Mouse (Mus musculus) heart, embryonic 16.5 days (tissue): ENCODE results near the gene Tekt5. TPM values are rescaled to one million over a fixed set of nuclear protein-coding genes. Genes with fewer than 3 reads are reported as not detected.

Experiments
- ATAC-seq: fragments of 200-750 bp; cut with Nextera tagmentation; replicated peaks from 2 replicates; pipeline ENCODE4 v1.8.0; 2017; ENCODE audit warnings: moderate number of reproducible peaks; ENCODE audit not compliant: insufficient read depth, low FRiP score; ENCODE audit errors: extremely low read depth
- H3K27ac ChIP-seq: fragments of 300-500 bp; sonication (generic); 2 replicates; pipeline ENCODE4 v1.5.1; 2014; ENCODE audit warnings: mild to moderate bottlenecking, low read length, control low read depth, moderate library complexity
- H3K27me3 ChIP-seq: fragments of 300-500 bp; sonication (generic); 2 replicates; pipeline ENCODE4 v1.6.1; 2014; ENCODE audit warnings: low read length, mixed read lengths; ENCODE audit not compliant: control insufficient read depth, insufficient read depth
- H3K36me3 ChIP-seq: fragments of 300-500 bp; sonication (generic); 2 replicates; pipeline ENCODE4 v1.6.1; 2014; ENCODE audit not compliant: control insufficient read depth, insufficient read depth
- H3K4me1 ChIP-seq: fragments of 300-500 bp; sonication (generic); 2 replicates; pipeline ENCODE4 v1.6.1; 2014; ENCODE audit warnings: low read length, mixed read lengths; ENCODE audit not compliant: control insufficient read depth, insufficient read depth
- H3K4me2 ChIP-seq: fragments of 300-500 bp; sonication (generic); 2 replicates; pipeline ENCODE4 v1.6.1; 2014; ENCODE audit warnings: low read depth, mild to moderate bottlenecking, control low read depth, low read length
- H3K4me3 ChIP-seq: fragments of 300-500 bp; sonication (generic); 2 replicates; pipeline ENCODE4 v1.5.1; 2014; ENCODE audit warnings: mild to moderate bottlenecking, control low read depth, low read length
- H3K9ac ChIP-seq: fragments of 300-500 bp; sonication (generic); 2 replicates; pipeline ENCODE4 v1.6.1; 2014; ENCODE audit warnings: low read length, control low read depth
- H3K9me3 ChIP-seq: fragments of 300-500 bp; sonication (generic); replicated peaks from 2 replicates; pipeline ENCODE4 v1.6.1; 2016; ENCODE audit warnings: low read length; ENCODE audit not compliant: control insufficient read depth
- WGBS: fragments of 180-500 bp; shearing (Covaris S2); extraction: QIAGEN DNeasy Blood & Tissue Kit; methylation state at CpG from one replicate; pipeline ENCODE4 v1.1.7; 2014; 5-methylcytosine and 5-hydroxymethylcytosine counted together
- polyA plus RNA-seq: library from polyadenylated mRNA; unstranded; fragments of >200 nt; fragmentation: Nextera tagmentation; extraction: Ambion mirVana; gene quantifications from 2 replicates; pipeline ENCODE4 v1.2.1, GENCODE M21; 2015

The Tekt5 gene
- 1.3 and 2.1 TPM in 2 replicates for polyA plus RNA-seq

GRCm38 (mm10) chr16:10394699-10395540 lies at the start of gene Tekt5:
TSS of gene Tekt5 (minus strand) at chr16:10395490.
- Histone ChIP-seq H3K4me1 (peaks cover 5% of the 10 kb centered on the region), H3K4me3 (peak within 1 kb of the TSS; percentile 46), H3K4me2 (peak within 1 kb of the TSS; percentile 77), H3K27me3 (no peaks in the 10 kb centered on the region; the same call in 1 of the 2 replicates), H3K9ac (peak within 1 kb of the TSS; percentile 64), H3K27ac (no peak within 1 kb of the TSS), H3K9me3 (no peaks in the 10 kb centered on the region), H3K36me3 (no peaks in the 10 kb centered on the region)
- ATAC-seq = peak; percentile 45; the same call in 1 of the 2 replicates
- WGBS = 7% methylated on average over 37 of the region's 37 CpGs

- Histone ChIP-seq H3K9me3 (no peaks in the 10 kb centered on the region), H3K27me3 (no peaks in the 10 kb centered on the region), H3K4me2 (no peak overlapping the region), H3K4me3 (no peak overlapping the region), H3K36me3 (no peaks in the 10 kb centered on the region), H3K27ac (no peak overlapping the region), H3K4me1 (no peaks in the 10 kb centered on the region), H3K9ac (no peak overlapping the region)
- ATAC-seq = no peak
Observed at GRCm38 (mm10) chr16:10443723-10444122, 48.4 kb upstream of the Tekt5 start.

GRCm38 (mm10) chr16:10441761-10442160 lies 46.5 kb upstream of the Tekt5 start:
- H3K36me3 ChIP-seq = no peaks in the 10 kb centered on the region
- no peak overlapping the region for H3K9ac ChIP-seq
- no peak for ATAC-seq
- H3K4me1 ChIP-seq = no peaks in the 10 kb centered on the region
- H3K27me3 ChIP-seq = no peaks in the 10 kb centered on the region
- WGBS = 74% methylated on average over 4 of the region's 4 CpGs
- no peak overlapping the region for H3K4me3 ChIP-seq
- H3K27ac ChIP-seq = no peak overlapping the region
- no peak overlapping the region for H3K4me2 ChIP-seq
- no peaks in the 10 kb centered on the region for H3K9me3 ChIP-seq

- Histone ChIP-seq H3K9ac (no peak overlapping the region), H3K4me1 (no peaks in the 10 kb centered on the region), H3K27me3 (no peaks in the 10 kb centered on the region), H3K4me3 (no peak overlapping the region), H3K4me2 (no peak overlapping the region), H3K9me3 (no peaks in the 10 kb centered on the region), H3K36me3 (no peaks in the 10 kb centered on the region), H3K27ac (no peak overlapping the region)
- 79% methylated on average over 6 of the region's 6 CpGs for WGBS
- ATAC-seq = no peak
Observed at GRCm38 (mm10) chr16:10441328-10441727, 46.0 kb upstream of the Tekt5 start.

- no peak overlapping the region for H3K4me2 ChIP-seq
- no peaks in the 10 kb centered on the region for H3K36me3 ChIP-seq
- H3K4me3 ChIP-seq = no peak overlapping the region
- no peak overlapping the region for H3K9ac ChIP-seq
- no peak overlapping the region for H3K27ac ChIP-seq
- no peak for ATAC-seq
- H3K9me3 ChIP-seq = no peaks in the 10 kb centered on the region
- H3K27me3 ChIP-seq = no peaks in the 10 kb centered on the region
- 78% methylated on average over 5 of the region's 5 CpGs for WGBS
- no peaks in the 10 kb centered on the region for H3K4me1 ChIP-seq
Observed at GRCm38 (mm10) chr16:10438055-10438454, 42.8 kb upstream of the Tekt5 start.

GRCm38 (mm10) chr16:10436166-10436565 lies 40.9 kb upstream of the Tekt5 start:
- Histone ChIP-seq H3K27ac (no peak overlapping the region), H3K9ac (no peak overlapping the region), H3K36me3 (no peaks in the 10 kb centered on the region), H3K4me1 (no peaks in the 10 kb centered on the region), H3K27me3 (no peaks in the 10 kb centered on the region), H3K9me3 (no peaks in the 10 kb centered on the region), H3K4me3 (no peak overlapping the region), H3K4me2 (no peak overlapping the region)
- no peak for ATAC-seq
- WGBS = 76% methylated on average over 6 of the region's 6 CpGs

- Histone ChIP-seq H3K9me3 (no peaks in the 10 kb centered on the region), H3K4me3 (no peak overlapping the region), H3K27me3 (no peaks in the 10 kb centered on the region), H3K36me3 (no peaks in the 10 kb centered on the region), H3K27ac (no peak overlapping the region), H3K4me2 (no peak overlapping the region), H3K9ac (no peak overlapping the region), H3K4me1 (no peaks in the 10 kb centered on the region)
- 79% methylated on average over 5 of the region's 5 CpGs for WGBS
- ATAC-seq = no peak
Observed at GRCm38 (mm10) chr16:10433344-10433743, 38.1 kb upstream of the Tekt5 start.

GRCm38 (mm10) chr16:10432387-10432786 lies 37.1 kb upstream of the Tekt5 start:
- Histone ChIP-seq H3K9me3 (no peaks in the 10 kb centered on the region), H3K4me1 (no peaks in the 10 kb centered on the region), H3K9ac (no peak overlapping the region), H3K4me2 (no peak overlapping the region), H3K36me3 (no peaks in the 10 kb centered on the region), H3K27ac (no peak overlapping the region), H3K27me3 (no peaks in the 10 kb centered on the region), H3K4me3 (no peak overlapping the region)
- ATAC-seq = no peak
- 79% methylated on average over 4 of the region's 4 CpGs for WGBS

- H3K27me3 ChIP-seq = no peaks in the 10 kb centered on the region
- ATAC-seq = no peak
- WGBS = 67% methylated on average over 1 of the region's 1 CpGs
- no peaks in the 10 kb centered on the region for H3K4me1 ChIP-seq
- H3K9me3 ChIP-seq = no peaks in the 10 kb centered on the region
- H3K4me2 ChIP-seq = no peak overlapping the region
- H3K4me3 ChIP-seq = no peak overlapping the region
- H3K27ac ChIP-seq = no peak overlapping the region
- H3K36me3 ChIP-seq = no peaks in the 10 kb centered on the region
- H3K9ac ChIP-seq = no peak overlapping the region
Observed at GRCm38 (mm10) chr16:10431911-10432310, 36.6 kb upstream of the Tekt5 start.
